Mouse (Mus musculus) monocyte, adult 2 months (primary cell): Measurements from ENCODE around the gene Mkrn1.
A peak's percentile ranks its signal among the peaks of the same experiment; 100 is the strongest.
"Not testable (repeated sequence)": the region's sequence is repeated elsewhere in the genome, so short reads cannot be mapped to it uniquely, and the experiment has no call there.

Experiments
- DNase-seq, 2 experiments: peaks; one replicate each; pipeline ENCODE4 v3.0.0; 2022; ENCODE audit warnings: low spot score in 2 of 2, low read depth in 1 of 2

Mkrn1 gene

GRCm38 (mm10) chr6:39380276-39380675 lies 40.0 kb downstream of the Mkrn1 start:
- DNase-seq: no peak

GRCm38 (mm10) chr6:39379749-39380148 lies 40.5 kb downstream of the Mkrn1 start:
- peak in 1 of 2 experiments; percentile 45 for DNase-seq

- peak in 1 of 2 experiments; percentile 39 for DNase-seq
Observed at GRCm38 (mm10) chr6:39379224-39379623, 41.0 kb downstream of the Mkrn1 start.

- not testable (repeated sequence) for DNase-seq
Observed at GRCm38 (mm10) chr6:39378161-39378835, 42.0 kb downstream of the Mkrn1 start.

GRCm38 (mm10) chr6:39377311-39377827 lies 42.9 kb downstream of the Mkrn1 start, which contains the start of gene Slc37a3:
Slc37a3 (minus strand) TSS chr6:39377675.
- peak in 1 of 2 experiments; percentile 50 for DNase-seq

- DNase-seq: no peak
Observed at GRCm38 (mm10) chr6:39376775-39377174, 43.5 kb downstream of the Mkrn1 start.

- DNase-seq: no peak
Observed at GRCm38 (mm10) chr6:39373301-39373955, 46.8 kb downstream of the Mkrn1 start.

GRCm38 (mm10) chr6:39372727-39373126 lies 47.5 kb downstream of the Mkrn1 start:
- DNase-seq: peak; percentile 64 to 65

GRCm38 (mm10) chr6:39372042-39372441 lies 48.2 kb downstream of the Mkrn1 start:
- no peak for DNase-seq

GRCm38 (mm10) chr6:39369631-39370030 lies 50.6 kb downstream of the Mkrn1 start:
- DNase-seq: no peak

GRCm38 (mm10) chr6:39362684-39363083 lies 57.6 kb downstream of the Mkrn1 start:
- no peak for DNase-seq

- not testable (repeated sequence) for DNase-seq
Observed at GRCm38 (mm10) chr6:39359207-39359606, 61.1 kb downstream of the Mkrn1 start.

GRCm38 (mm10) chr6:39348946-39349345 lies 71.3 kb downstream of the Mkrn1 start:
- no peak for DNase-seq

- no peak for DNase-seq
Observed at GRCm38 (mm10) chr6:39347880-39348814, 72.1 kb downstream of the Mkrn1 start.
